Mouse (Mus musculus) 416B (cell line): ENCODE data around the gene Cerkl.

Source experiments
- DNase-seq: peaks from one replicate; pipeline ENCODE4 v3.0.0; 2011; ENCODE audit warnings: low read depth

Cerkl gene

DNA sequence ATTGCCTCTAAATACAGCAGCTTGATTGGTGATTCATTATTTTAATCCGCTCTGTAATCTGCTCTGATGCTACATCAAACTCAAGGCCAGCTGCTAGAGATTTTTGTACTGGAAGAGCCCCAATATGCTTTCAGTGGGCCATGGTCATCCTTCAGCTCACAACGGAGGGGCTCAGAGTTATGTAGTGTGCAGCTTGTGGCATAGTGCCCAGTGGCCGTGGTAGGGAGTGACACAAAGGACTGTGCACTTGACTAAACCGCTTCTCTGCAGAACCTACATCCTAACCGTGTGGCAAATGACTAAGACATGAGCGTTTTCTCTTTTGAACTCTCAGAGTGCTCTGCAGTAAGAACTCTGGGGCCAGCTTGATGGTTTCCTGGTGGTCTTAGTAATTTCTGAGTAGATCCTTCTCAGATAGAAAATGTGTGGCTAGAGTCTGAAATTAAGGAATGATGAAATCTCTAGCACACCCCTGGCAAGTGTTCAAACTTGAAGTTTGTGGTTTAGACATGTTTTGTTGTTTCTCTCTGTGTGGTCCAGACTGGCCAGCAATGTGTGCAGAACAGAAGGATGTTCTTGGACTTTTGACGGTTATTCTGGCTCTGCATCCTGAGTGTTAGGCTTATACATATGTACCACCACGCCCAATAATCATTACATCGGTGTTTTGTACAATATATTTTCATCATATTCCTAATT is 140.3 kb downstream of the Cerkl start:
- peak; percentile 86 for DNase-seq

DNA sequence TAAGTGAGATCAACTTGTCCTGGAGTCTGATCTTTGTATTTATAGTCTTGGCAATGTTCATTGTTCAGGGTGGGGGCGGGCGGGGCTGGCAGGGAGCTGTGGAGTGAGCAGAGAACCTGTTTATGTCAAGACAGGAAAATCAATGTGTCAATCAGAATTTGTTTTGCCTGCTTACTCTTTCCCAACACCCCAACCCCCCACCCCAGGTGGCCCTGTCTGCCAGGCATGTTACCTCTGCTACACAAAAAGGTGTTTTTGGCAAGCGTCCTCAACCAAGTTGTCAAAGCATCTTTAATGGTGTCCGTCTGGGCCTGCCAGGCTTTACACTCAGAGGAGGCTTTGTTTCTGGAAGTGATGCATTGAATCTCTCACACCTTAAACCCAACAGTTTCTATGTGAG is 141.5 kb downstream of the Cerkl start:
- DNase-seq = no peak

DNA sequence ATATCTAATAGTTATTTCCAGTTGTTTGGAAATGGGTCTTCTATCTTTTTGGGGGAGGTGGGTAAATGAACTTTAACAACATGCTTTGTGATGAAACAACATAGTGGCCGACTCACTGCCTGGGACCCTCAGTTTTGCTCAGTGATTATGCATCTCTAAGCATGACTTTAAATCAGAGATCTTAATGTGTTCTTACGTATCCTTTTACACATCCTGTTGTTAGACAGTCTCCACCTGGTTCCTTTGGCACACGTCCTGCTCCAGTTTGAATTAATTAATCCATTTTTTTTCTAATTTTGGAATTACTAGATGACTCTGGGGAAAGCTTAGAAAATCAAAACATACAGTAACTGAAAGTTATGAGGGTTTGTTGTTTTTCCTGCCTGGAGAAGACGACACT is 144.1 kb downstream of the Cerkl start:
- no peak for DNase-seq

DNA sequence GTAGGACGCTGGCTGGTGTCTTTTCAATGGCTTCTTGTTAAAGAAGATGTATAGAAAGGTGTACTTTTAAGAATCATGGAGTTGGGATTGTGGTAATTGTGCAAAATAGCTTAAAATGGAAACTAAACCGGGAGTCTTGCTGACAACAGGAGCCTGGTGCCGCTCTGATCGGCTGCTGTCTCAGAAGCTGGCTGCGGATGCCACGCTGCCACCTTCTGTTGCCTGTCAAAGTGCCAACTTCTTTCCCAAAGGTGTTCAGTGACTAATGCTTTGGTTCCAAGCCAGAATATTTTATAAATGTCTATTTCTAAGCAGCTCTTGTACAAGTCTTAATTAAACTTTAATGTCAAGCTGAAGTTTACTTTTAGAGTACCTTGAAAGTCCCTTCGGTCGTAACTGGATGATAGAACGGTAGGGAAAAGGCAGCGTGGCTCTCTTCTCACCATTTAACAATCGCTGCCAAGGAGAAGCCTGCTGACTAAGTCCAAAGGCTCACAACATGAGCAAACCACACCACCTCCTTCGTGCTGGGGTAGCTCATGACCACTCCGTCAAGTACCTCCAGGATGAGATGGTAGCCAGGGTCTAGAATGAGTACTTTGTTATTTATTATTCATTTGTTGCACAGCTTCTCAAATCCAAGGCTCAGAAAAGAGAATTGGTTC is 147.0 kb downstream of the Cerkl start:
- DNase-seq = no peak

DNA sequence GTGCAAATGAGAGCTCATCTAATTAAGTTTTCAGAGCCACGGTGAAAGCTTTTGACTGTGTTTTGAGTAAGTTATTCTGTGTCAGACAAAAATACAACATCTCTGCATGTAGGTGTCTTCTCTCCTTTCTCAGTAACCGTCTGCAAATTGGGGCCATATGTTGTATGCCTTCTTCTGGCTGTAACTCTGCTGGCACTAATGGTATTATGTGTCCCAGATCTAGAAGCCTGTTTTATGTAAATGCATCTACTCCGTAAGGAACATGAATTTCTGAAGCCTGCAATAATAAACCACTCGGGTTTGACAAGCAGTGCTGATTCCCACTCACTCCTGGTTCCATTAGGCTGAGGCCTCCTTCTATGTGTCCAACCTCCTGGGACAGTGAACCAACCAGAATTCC is 149.0 kb downstream of the Cerkl start:
- DNase-seq = no peak

DNA sequence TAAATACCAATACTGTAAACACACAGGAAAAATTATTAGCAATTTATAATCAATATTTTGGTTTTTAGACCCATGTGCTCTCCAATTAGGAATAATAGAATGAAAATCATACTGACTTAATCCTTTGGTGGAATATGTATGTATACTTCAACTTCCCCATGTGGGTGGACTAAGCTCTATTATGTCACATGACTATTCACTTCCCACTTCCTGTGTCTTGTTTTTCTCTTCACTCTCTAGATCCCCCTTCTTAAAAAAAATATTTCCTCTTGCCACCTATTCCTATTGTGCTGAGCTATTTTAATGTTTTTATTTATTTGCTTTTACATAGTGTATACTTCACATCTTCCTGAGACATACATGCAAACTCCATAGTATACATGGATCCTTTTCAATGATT is 154.2 kb downstream of the Cerkl start:
- DNase-seq = no peak

DNA sequence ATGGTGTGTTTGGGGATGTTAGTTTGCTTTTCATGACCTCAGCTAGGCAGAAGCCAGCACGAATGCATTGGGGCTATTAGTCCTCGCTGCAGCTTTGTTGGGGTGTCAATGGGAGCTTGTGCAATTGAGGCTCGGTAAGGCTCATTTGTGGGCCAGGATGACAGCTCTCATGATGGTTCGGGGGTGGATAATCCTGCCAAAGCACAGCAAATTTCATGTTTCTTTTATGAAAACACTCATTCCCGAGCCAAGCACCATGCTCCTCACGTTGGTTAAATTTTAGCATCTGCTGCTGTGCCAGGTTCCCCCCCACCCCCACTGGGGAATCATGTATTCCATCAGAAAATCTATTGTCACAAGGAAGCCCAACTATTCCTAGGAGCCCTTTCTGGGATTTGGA is 164.2 kb downstream of the Cerkl start:
- DNase-seq = no peak

DNA sequence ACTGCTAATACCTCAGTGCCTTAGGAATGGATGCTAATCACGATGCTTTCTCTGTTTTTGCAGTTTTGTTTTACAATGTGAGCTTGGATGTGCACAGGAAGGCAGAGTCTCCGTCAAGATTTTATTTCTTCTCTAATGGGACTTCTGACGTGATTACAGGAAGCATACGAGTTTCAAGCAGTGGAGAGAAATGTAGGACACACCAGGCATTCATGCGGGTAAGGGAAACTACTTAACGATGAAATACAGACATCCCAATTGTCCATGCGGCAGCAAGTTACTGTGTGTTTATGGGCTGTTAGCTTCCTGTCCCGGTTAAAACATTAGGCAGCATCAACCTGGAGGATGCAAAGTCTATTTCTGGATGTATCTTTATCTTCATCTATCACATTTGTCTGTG is 164.7 kb downstream of the Cerkl start:
- no peak for DNase-seq

DNA sequence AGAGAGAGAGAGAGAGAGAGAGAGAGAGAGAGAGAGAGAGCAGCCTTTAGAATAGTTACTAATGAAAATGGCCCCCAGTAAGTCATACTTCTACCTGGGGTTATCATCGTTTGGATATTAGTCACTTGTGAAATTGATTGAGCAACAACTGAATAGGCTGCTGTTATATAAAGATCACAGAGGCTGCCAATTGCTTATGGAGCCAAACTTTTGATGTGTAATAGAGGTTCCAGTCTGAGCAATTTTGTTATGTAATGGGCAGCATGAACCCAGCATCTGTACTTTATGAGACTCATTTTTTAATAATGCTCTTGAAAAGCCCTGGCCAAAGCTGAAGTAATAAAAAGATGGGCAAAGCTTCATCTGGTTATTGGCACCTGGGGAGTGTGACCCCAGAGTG is 166.4 kb downstream of the Cerkl start:
- DNase-seq = peak; percentile 18

DNA sequence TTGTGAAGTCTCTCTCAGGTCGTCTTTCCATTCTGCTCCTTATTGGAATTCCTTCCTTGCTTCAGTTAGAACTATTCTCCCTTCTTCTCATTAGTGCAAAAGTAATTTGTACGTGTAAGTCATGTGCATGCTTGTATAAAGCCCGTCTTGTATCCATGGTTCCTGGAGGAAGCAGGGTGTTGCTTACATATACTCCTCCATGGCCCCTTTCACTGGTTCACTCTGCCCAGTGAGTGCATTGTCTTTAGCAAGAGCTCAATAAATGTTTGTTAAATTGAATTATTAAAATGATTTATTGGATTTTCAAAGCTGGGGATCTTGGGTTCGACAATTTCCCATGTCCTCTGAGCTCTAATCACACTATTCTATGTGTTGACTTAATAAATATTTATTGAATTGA is 172.4 kb downstream of the Cerkl start:
- no peak for DNase-seq
